Mouse (Mus musculus): ENCODE measurements around the gene Cd69. TPM values are rescaled to one million over a fixed set of nuclear protein-coding genes. Genes with fewer than 3 reads are reported as not detected.

Cd69 gene
- total RNA-seq (2022) = not detected

GRCm38 (mm10) chr6:129275220-129275619, at the start of gene Cd69:
Gene Cd69, minus strand, starts transcription at chr6:129275436.
- no peak for DNase-seq (ENCODE audit: low spot score in 2 of 2)

- DNase-seq (ENCODE audit: low spot score in 2 of 2) = no peak
Observed at GRCm38 (mm10) chr6:129319331-129319730, 44.1 kb upstream of the Cd69 start.

- DNase-seq (ENCODE audit: low spot score in 2 of 2) = no peak
Observed at GRCm38 (mm10) chr6:129318395-129318794, 43.2 kb upstream of the Cd69 start.

GRCm38 (mm10) chr6:129316463-129316862, 41.2 kb upstream of the Cd69 start:
- no peak for DNase-seq (ENCODE audit: low spot score in 2 of 2)

- no peak for DNase-seq (ENCODE audit: low spot score in 2 of 2)
Observed at GRCm38 (mm10) chr6:129315698-129316097, 40.5 kb upstream of the Cd69 start.

- DNase-seq (ENCODE audit: low spot score in 2 of 2) = no peak
Observed at GRCm38 (mm10) chr6:129314655-129315168, 39.5 kb upstream of the Cd69 start.

- no peak for DNase-seq (ENCODE audit: low spot score in 2 of 2)
Observed at GRCm38 (mm10) chr6:129312499-129312898, 37.3 kb upstream of the Cd69 start.

GRCm38 (mm10) chr6:129304180-129304579, 28.9 kb upstream of the Cd69 start:
- DNase-seq (ENCODE audit: low spot score in 2 of 2) = no peak

- no peak for DNase-seq (ENCODE audit: low spot score in 2 of 2)
Observed at GRCm38 (mm10) chr6:129288708-129289107, 13.5 kb upstream of the Cd69 start.

- DNase-seq (ENCODE audit: low spot score in 2 of 2) = no peak
Observed at GRCm38 (mm10) chr6:129284384-129285104, 9.3 kb upstream of the Cd69 start.

GRCm38 (mm10) chr6:129283271-129283670, 8.0 kb upstream of the Cd69 start:
- no peak for DNase-seq (ENCODE audit: low spot score in 2 of 2)

- no peak for DNase-seq (ENCODE audit: low spot score in 2 of 2)
Observed at GRCm38 (mm10) chr6:129276483-129276882, 1.2 kb upstream of the Cd69 start.

GRCm38 (mm10) chr6:129275624-129276203, 478 bp upstream of the Cd69 start:
- DNase-seq (ENCODE audit: low spot score in 2 of 2) = no peak

- no peak for DNase-seq (ENCODE audit: low spot score in 2 of 2)
Observed at GRCm38 (mm10) chr6:129274476-129274875, 760 bp downstream of the Cd69 start.

GRCm38 (mm10) chr6:129273662-129274061, 1.6 kb downstream of the Cd69 start:
- DNase-seq (ENCODE audit: low spot score in 2 of 2) = no peak

- DNase-seq (ENCODE audit: low spot score in 2 of 2) = no peak
Observed at GRCm38 (mm10) chr6:129266438-129267022, 8.7 kb downstream of the Cd69 start.

GRCm38 (mm10) chr6:129265821-129266220, 9.4 kb downstream of the Cd69 start:
- DNase-seq (ENCODE audit: low spot score in 2 of 2) = no peak

- DNase-seq (ENCODE audit: low spot score in 2 of 2) = no peak
Observed at GRCm38 (mm10) chr6:129260940-129261339, 14.3 kb downstream of the Cd69 start.

- DNase-seq (ENCODE audit: low spot score in 2 of 2) = no peak
Observed at GRCm38 (mm10) chr6:129260034-129260433, 15.2 kb downstream of the Cd69 start.

GRCm38 (mm10) chr6:129256018-129256417, 19.2 kb downstream of the Cd69 start:
- no peak for DNase-seq (ENCODE audit: low spot score in 2 of 2)

GRCm38 (mm10) chr6:129254949-129255602, 20.2 kb downstream of the Cd69 start:
- DNase-seq (ENCODE audit: low spot score in 2 of 2) = no peak

- DNase-seq (ENCODE audit: low spot score in 2 of 2) = no peak
Observed at GRCm38 (mm10) chr6:129254314-129254713, 20.9 kb downstream of the Cd69 start.
